Mouse (Mus musculus) lung, embryonic 14.5 days (tissue): ENCODE data around the gene Acrbp. TPM values are rescaled to one million over a fixed set of nuclear protein-coding genes. Genes with fewer than 3 reads are reported as not detected.

Experiments used
- ATAC-seq: fragments of 200-750 bp; cut with Nextera tagmentation; 2 replicates; pipeline ENCODE4 v1.8.0; 2017; ENCODE audit warnings: mild to moderate bottlenecking, moderate TSS enrichment, moderate library complexity; ENCODE audit not compliant: insufficient read depth
- DNase-seq: peaks from one replicate; pipeline ENCODE4 v3.0.0-alpha.2; 2015
- H3K27ac ChIP-seq: fragments of 300-500 bp; sonication (generic); 2 replicates; pipeline ENCODE4 v1.5.1; 2014; ENCODE audit warnings: low read depth, mild to moderate bottlenecking, moderate library complexity
- H3K27me3 ChIP-seq: fragments of 300-500 bp; sonication (generic); 2 replicates; pipeline ENCODE4 v1.6.1; 2014; ENCODE audit warnings: low read length, control low read depth; ENCODE audit not compliant: insufficient read depth
- H3K36me3 ChIP-seq: fragments of 300-500 bp; sonication (generic); 2 replicates; pipeline ENCODE4 v1.6.1; 2014; ENCODE audit warnings: control low read depth; ENCODE audit not compliant: insufficient read depth
- H3K4me1 ChIP-seq: fragments of 300-500 bp; sonication (generic); 2 replicates; pipeline ENCODE4 v1.6.1; 2014; ENCODE audit warnings: antibody characterized with exemption, control low read depth; ENCODE audit not compliant: insufficient read depth
- H3K4me2 ChIP-seq: fragments of 300-500 bp; sonication (generic); 2 replicates; pipeline ENCODE4 v1.6.1; 2014; ENCODE audit warnings: mild to moderate bottlenecking
- H3K4me3 ChIP-seq: fragments of 300-500 bp; sonication (generic); 2 replicates; pipeline ENCODE4 v1.5.1; 2014; ENCODE audit warnings: low read depth, low read length
- H3K9ac ChIP-seq: fragments of 300-500 bp; sonication (generic); 2 replicates; pipeline ENCODE4 v1.6.1; 2014
- H3K9me3 ChIP-seq: fragments of 300-500 bp; sonication (generic); 2 replicates; pipeline ENCODE4 v1.6.1; 2016; ENCODE audit warnings: low read depth, low read length, control low read depth
- CTCF ChIP-seq: IDR thresholded peaks from 2 replicates; pipeline ENCODE4 v1.5.1; 2016; ENCODE audit warnings: antibody characterized with exemption, low read depth
- WGBS: fragments of 180-500 bp; shearing (Covaris S2); extraction: QIAGEN DNeasy Blood & Tissue Kit; methylation state at CpG from one replicate; pipeline ENCODE4 v1.1.7; 2014; 5-methylcytosine and 5-hydroxymethylcytosine counted together
- polyA plus RNA-seq: library from polyadenylated mRNA; unstranded; fragments of >200 nt; fragmentation: Nextera tagmentation; extraction: Ambion mirVana; gene quantifications from 2 replicates; pipeline ENCODE4 v1.2.1, GENCODE M21; 2014

Acrbp gene
- polyA plus RNA-seq, 1 experiment from 2014 or later, result 13.6 TPM

DNA sequence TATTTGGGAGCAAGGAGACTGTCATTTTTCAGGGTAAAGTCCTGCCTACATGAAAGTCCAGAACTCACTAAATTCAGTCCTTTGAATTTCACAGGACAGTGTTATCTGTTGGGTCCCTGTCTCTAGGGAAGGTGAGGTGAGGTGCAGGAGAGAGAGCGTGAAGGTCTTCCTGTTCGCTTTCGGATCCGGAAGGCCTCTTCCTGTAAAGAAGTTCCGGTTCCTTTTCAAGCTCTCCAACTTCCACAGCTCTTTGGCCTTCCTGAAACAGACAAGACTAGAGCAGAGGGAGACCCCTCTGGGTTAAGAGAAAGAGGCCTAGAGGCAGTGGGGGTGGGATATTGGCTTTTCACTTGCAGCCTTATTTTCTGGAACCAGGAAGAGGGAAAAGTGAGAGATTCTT, 42.9 kb downstream of the Acrbp start:
- peaks cover 19% of the 10 kb centered on the region for H3K4me1 ChIP-seq
- TF ChIP-seq CTCF, result no peak
- no peak overlapping the region for H3K4me2 ChIP-seq
- H3K4me3 ChIP-seq, result no peak overlapping the region
- DNase-seq (no peak), ATAC-seq (no peak)
- peak overlapping the region; percentile 33; the same call in 1 of the 2 replicates for H3K27ac ChIP-seq
- no peak overlapping the region for H3K9ac ChIP-seq
- no peaks in the 10 kb centered on the region for H3K27me3 ChIP-seq
- WGBS, result 78% methylated on average over 5 of the region's 5 CpGs
- H3K9me3 ChIP-seq, result no peaks in the 10 kb centered on the region
- H3K36me3 ChIP-seq, result no peaks in the 10 kb centered on the region

DNA sequence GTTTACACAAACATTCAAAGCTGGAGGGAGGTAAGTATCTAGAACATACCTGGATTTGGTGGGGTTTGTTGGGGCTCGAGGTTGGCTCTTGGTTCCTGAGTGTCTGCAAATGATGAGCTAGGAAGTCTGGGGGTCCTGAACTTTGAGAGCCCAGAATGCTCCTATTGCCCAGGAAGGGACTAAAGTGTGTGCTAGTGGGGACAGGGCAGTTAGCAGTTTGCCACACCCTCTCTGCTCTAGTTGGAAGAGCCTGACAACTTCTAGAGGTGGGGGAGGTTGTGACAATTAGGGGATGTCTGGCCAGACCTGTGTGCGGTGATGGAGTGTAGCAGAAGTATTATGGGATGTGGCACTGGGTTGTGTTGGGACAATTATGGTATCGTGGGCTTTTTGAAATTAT, 45.4 kb downstream of the Acrbp start:
- Histone ChIP-seq H3K4me2 (no peak overlapping the region), H3K9me3 (no peaks in the 10 kb centered on the region), H3K9ac (no peak overlapping the region), H3K36me3 (peaks cover 23% of the 10 kb centered on the region), H3K4me1 (peaks cover 35% of the 10 kb centered on the region), H3K27ac (peak overlapping the region; percentile 96; the same call in 1 of the 2 replicates), H3K4me3 (no peak overlapping the region), H3K27me3 (no peaks in the 10 kb centered on the region)
- TF ChIP-seq CTCF, result no peak
- ATAC-seq (no peak), DNase-seq (peak; percentile 22)
- 33% methylated on average over 3 of the region's 3 CpGs for WGBS

DNA sequence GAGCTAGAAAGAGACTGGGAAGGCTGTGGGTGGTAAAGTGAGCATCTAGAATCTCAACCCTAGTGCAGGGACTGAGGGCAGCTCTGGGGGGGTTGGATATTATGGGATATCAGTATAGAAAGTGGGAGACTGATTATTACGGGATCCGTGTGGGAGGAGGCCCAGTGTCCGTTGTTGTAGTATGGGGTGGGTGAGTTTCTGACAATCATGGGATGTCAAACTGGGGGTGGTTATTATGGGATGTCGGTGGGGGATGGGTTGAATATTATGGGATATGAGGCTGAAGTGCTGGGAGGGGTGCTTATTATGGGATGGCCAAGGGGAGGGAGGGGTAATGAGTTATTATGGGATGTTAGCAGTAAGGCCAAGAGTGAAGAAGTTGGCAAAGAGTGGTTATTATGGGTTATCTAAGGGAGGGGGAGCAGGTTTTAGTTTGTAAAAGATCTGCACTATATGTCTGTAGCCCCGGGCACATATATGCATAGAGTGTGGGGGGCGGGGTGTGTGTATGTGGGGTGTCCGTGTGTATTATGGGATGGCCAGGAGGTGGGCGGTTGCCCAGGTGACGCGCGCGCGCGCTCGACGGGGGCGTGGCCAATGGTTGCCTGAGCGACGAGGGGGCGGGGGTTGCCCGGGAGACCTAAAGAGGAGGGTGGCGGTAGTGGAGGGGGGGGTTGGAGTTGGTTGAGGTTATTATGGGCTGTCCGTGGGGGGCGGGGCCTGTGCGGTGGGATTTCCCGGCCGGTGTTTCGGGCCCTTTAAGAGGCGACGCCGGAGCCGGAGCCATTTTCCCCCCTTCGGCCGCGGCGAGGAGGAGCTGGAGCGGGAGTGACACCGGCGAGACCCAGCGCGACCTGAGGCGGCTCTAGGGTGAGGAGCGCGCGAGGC, 46.1 kb downstream of the Acrbp start, which contains the start of gene Chd4:
Chd4 (plus strand) TSS at position 591 of the 888 bp plus-strand sequence.
- Histone ChIP-seq H3K27me3 (no peaks in the 10 kb centered on the region), H3K27ac (peak within 1 kb of the TSS; percentile 96), H3K9ac (peak within 1 kb of the TSS; percentile 86), H3K36me3 (peaks cover 31% of the 10 kb centered on the region), H3K4me1 (peaks cover 31% of the 10 kb centered on the region), H3K9me3 (no peaks in the 10 kb centered on the region), H3K4me3 (peak within 1 kb of the TSS; percentile 93), H3K4me2 (peak within 1 kb of the TSS; percentile 96)
- WGBS, result 2% methylated on average over 44 of the region's 45 CpGs
- DNase-seq (peak; percentile 93), ATAC-seq (peak; percentile 71)
- TF ChIP-seq CTCF, result no peak

DNA sequence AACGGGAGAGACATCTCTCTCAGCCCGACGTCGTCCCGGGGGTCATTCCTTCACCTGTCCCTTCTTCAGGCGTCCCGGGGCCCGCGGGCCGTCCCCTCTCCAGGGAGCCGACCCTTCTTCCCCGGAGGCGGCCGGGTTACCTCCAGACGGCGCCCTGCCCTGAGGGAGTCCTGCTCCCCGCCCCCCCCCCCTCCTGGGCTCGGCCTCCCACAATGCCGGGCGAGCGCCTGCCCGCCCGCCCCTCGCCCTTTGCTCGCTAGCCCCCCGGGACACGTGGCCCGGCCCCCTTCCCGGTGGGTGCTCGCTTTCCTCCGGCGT, 46.7 kb downstream of the Acrbp start:
- Histone ChIP-seq H3K27ac (peak overlapping the region; percentile 96), H3K27me3 (no peaks in the 10 kb centered on the region), H3K4me1 (peaks cover 29% of the 10 kb centered on the region), H3K4me3 (peak overlapping the region; percentile 93), H3K9me3 (no peaks in the 10 kb centered on the region), H3K36me3 (peaks cover 37% of the 10 kb centered on the region), H3K4me2 (peak overlapping the region; percentile 96), H3K9ac (peak overlapping the region; percentile 86)
- no peak for DNase-seq
- no peak for TF ChIP-seq CTCF
- peak; percentile 45 for ATAC-seq
- WGBS, result 1% methylated on average over 18 of the region's 32 CpGs

DNA sequence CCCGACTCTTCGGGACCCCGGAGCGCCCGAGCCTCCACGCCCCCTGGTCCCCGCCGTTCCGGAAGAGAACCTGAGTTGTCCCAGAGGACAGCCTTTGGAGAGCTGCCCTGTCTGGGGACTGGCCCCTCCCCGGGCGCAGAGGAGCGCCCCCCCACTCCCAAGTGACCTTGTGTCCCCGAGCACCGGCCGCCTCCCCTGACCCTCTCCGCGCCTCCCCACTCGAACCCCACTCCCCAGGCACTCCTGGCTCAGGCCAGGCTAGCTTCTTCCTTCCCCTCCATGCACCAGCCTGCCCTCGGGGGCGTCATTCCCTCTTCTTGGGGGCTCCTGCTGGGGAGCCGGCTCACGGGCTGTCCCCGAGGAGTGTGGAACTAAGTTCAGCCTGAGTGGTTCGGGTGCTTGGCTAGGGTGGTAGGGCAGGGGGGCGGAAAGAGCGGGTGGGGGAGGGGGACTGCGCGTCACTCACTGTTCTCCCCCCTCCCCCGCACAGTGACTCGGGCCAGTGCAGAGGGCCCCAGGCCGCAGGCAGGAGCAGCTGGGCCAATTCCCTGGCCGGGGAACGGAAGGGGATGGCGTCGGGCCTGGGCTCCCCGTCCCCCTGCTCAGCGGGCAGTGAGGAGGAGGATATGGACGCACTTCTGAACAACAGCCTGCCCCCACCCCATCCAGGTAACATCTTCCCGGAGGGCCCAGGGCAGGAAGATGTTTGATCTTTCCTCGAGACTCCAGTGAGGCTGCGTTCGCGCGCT, 47.3 kb downstream of the Acrbp start:
- WGBS, result under 1% methylated on average over 36 of the region's 44 CpGs
- Histone ChIP-seq H3K4me3 (peak overlapping the region; percentile 93), H3K9ac (peak overlapping the region; percentile 86), H3K9me3 (no peaks in the 10 kb centered on the region), H3K36me3 (peaks cover 42% of the 10 kb centered on the region), H3K4me2 (peak overlapping the region; percentile 96), H3K4me1 (peaks cover 29% of the 10 kb centered on the region), H3K27ac (peak overlapping the region; percentile 96), H3K27me3 (no peaks in the 10 kb centered on the region)
- peak; percentile 59 for DNase-seq
- no peak for TF ChIP-seq CTCF
- ATAC-seq, result peak; percentile 56

DNA sequence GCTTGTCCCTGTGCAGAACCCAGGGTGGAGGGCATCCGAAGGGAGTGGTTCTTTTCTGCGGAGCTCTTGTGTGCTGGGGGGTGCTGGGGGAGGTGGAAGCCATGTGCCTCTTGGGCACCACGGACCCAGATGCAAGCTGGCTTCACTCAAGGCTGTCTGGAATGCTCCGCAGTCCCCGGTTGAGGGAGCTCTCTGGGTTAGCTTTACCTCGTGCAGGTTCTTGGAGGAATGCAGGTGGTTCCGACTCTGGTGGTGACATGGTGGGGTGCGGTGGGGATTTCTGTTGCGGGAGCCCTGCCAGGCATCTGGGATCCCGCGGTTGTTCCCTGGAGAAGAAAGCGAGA, 47.8 kb downstream of the Acrbp start:
- TF ChIP-seq CTCF, result no peak
- 2% methylated on average over 12 of the region's 12 CpGs for WGBS
- ATAC-seq, result no peak

DNA sequence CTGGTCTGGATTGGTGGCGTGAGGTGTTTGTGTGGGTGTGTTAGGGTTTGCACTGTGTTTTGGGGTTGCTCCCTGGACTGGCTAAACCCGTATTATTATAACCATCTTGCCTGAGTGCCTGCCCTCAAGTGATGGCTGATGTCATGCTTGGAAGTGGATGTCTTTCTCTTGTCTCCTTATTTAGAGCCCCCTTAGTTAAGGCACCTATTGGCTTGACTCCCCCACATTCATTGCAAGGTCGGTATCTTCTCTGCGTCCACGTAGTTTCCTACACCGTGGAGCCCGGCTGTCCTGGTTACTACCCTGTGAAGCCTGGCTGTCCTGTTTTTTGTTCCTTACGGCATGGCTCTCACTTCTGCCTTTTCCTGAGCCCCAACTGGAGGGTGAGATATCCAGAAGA, 48.5 kb downstream of the Acrbp start:
- Histone ChIP-seq H3K9ac (peak overlapping the region; percentile 86), H3K4me2 (peak overlapping the region; percentile 96), H3K9me3 (no peaks in the 10 kb centered on the region), H3K4me1 (peaks cover 29% of the 10 kb centered on the region), H3K4me3 (peak overlapping the region; percentile 93), H3K27ac (no peak overlapping the region), H3K36me3 (peaks cover 54% of the 10 kb centered on the region), H3K27me3 (no peaks in the 10 kb centered on the region)
- no peak for TF ChIP-seq CTCF
- no peak for ATAC-seq
- no peak for DNase-seq
- WGBS, result 36% methylated on average over 8 of the region's 8 CpGs

More for the DNA sequence above, 47.8 kb downstream of the Acrbp start:
- Histone ChIP-seq H3K4me1 (peaks cover 29% of the 10 kb centered on the region), H3K27ac (peak overlapping the region; percentile 96; the same call in 1 of the 2 replicates), H3K4me2 (peak overlapping the region; percentile 96), H3K9me3 (no peaks in the 10 kb centered on the region), H3K36me3 (peaks cover 47% of the 10 kb centered on the region), H3K27me3 (no peaks in the 10 kb centered on the region), H3K4me3 (peak overlapping the region; percentile 93), H3K9ac (peak overlapping the region; percentile 86)
- DNase-seq, result peak; percentile 34
